Mouse (Mus musculus) liver, embryonic 14.5 days (tissue): ENCODE data around the gene Ccnb2. TPM values are rescaled to one million over a fixed set of nuclear protein-coding genes. Genes with fewer than 3 reads are reported as not detected.
A peak's percentile ranks its signal among the peaks of the same experiment; 100 is the strongest.

Experiments used
- ATAC-seq: fragments of 200-750 bp; cut with Nextera tagmentation; 2 replicates; pipeline ENCODE4 v1.8.0; 2017; ENCODE audit warnings: moderate number of reproducible peaks, mild to moderate bottlenecking, moderate library complexity; ENCODE audit not compliant: insufficient read depth
- DNase-seq, 3 experiments: peaks; one replicate each; pipeline ENCODE4 v3.0.0-alpha.2; 2012 to 2013; ENCODE audit warnings: low read depth in 3 of 3, low spot score in 3 of 3
- H3K27ac ChIP-seq: fragments of 300-500 bp; sonication (generic); 2 replicates; pipeline ENCODE4 v1.5.1; 2014; ENCODE audit warnings: moderate library complexity, mild to moderate bottlenecking, control low read depth, inconsistent platforms
- H3K27me3 ChIP-seq: fragments of 300-500 bp; sonication (generic); 2 replicates; pipeline ENCODE4 v1.6.1; 2014; ENCODE audit warnings: mild to moderate bottlenecking, low read length, moderate library complexity; ENCODE audit not compliant: control insufficient read depth, insufficient read depth
- H3K36me3 ChIP-seq: fragments of 300-500 bp; sonication (generic); replicated peaks from 2 replicates; pipeline ENCODE4 v1.6.1; 2014; ENCODE audit warnings: low read depth; ENCODE audit not compliant: control insufficient read depth, insufficient read depth
- H3K4me1 ChIP-seq, 2 experiments: fragments of 200-500 bp in 1 of 2; fragments of 300-500 bp in 1 of 2; sonication (generic) in 1 of 2; replicated peaks; 2 replicates each; pipeline ENCODE4 v1.6.1; 2012 to 2014; ENCODE audit warnings: antibody characterized with exemption in 1 of 2, inconsistent platforms in 1 of 2, low read length in 1 of 2; ENCODE audit not compliant: control insufficient read depth in 2 of 2, insufficient read depth in 2 of 2
- H3K4me2 ChIP-seq: fragments of 300-500 bp; sonication (generic); 2 replicates; pipeline ENCODE4 v1.6.1; 2014; ENCODE audit warnings: low read depth, mild to moderate bottlenecking, control low read depth, moderate library complexity
- H3K4me3 ChIP-seq, 2 experiments: fragments of 200-500 bp in 1 of 2; fragments of 300-500 bp in 1 of 2; sonication (generic) in 1 of 2; 2 replicates each; pipeline ENCODE4 v1.5.1; 2012 to 2014; ENCODE audit warnings: low read depth in 2 of 2, low read length in 2 of 2, mild to moderate bottlenecking in 2 of 2, control low read depth in 1 of 2, inconsistent platforms in 1 of 2, moderate library complexity in 1 of 2; ENCODE audit not compliant: insufficient read depth in 1 of 2
- H3K9ac ChIP-seq: fragments of 300-500 bp; sonication (generic); replicated peaks from 2 replicates; pipeline ENCODE4 v1.6.1; 2014; ENCODE audit warnings: mild to moderate bottlenecking, control low read depth, moderate library complexity
- H3K9me3 ChIP-seq: fragments of 300-500 bp; sonication (generic); 2 replicates; pipeline ENCODE4 v1.6.1; 2016; ENCODE audit warnings: low read length, mixed read lengths; ENCODE audit not compliant: control insufficient read depth
- CTCF ChIP-seq: IDR thresholded peaks from 2 replicates; pipeline ENCODE4 v1.5.1; 2016; ENCODE audit warnings: antibody characterized with exemption, low read depth, control low read depth
- EP300 ChIP-seq: IDR thresholded peaks from 2 replicates; pipeline ENCODE4 v1.6.1; 2016; ENCODE audit warnings: antibody characterized with exemption, low read depth
- WGBS: fragments of 180-500 bp; shearing (Covaris S2); extraction: QIAGEN DNeasy Blood & Tissue Kit; methylation state at CpG from one replicate; pipeline ENCODE4 v1.1.7; 2014; ENCODE audit not compliant: insufficient replicate concordance; 5-methylcytosine and 5-hydroxymethylcytosine counted together
- polyA plus RNA-seq, 2 experiments: library from polyadenylated mRNA; depleted of rRNA in 1 of 2; stranded (reverse) in 1 of 2; unstranded in 1 of 2; fragments of >200 nt; fragmentation: Nextera tagmentation in 1 of 2; extraction: Ambion mirVana in 1 of 2; gene quantifications; 2 replicates each; pipeline versions ENCODE4 v1.2.1 to v1.2.3; 2012 to 2014

The Ccnb2 gene
- polyA plus RNA-seq, 2 experiments, result 116 to 233 TPM

GRCm38 (mm10) chr9:70384958-70385728 lies 36.2 kb downstream of the Ccnb2 start:
- Histone ChIP-seq H3K9me3 (no peaks in the 10 kb centered on the region), H3K27ac (peak overlapping the region; percentile 12; the same call in 1 of the 2 replicates), H3K4me1 (peaks cover 9 to 20% of the 10 kb centered on the region in 2 experiments), H3K36me3 (no peaks in the 10 kb centered on the region), H3K9ac (peak overlapping the region; percentile 31; the same call in 1 of the 2 replicates), H3K4me3 (no peak overlapping the region), H3K4me2 (peak overlapping the region; percentile 41), H3K27me3 (no peaks in the 10 kb centered on the region)
- no peak for TF ChIP-seq CTCF
- peak; percentile 73 for TF ChIP-seq EP300
- 29% methylated on average over 18 of the region's 18 CpGs for WGBS
- DNase-seq (peak in 2 of 3 experiments; percentile 30 to 34), ATAC-seq (peak; percentile 77; the same call in 1 of the 2 replicates)

- Histone ChIP-seq H3K9ac (no peak overlapping the region), H3K36me3 (no peaks in the 10 kb centered on the region), H3K9me3 (no peaks in the 10 kb centered on the region), H3K4me1 (peaks cover 9 to 20% of the 10 kb centered on the region in 2 experiments), H3K27ac (no peak overlapping the region), H3K27me3 (no peaks in the 10 kb centered on the region), H3K4me2 (no peak overlapping the region; the same call in 1 of the 2 replicates), H3K4me3 (no peak overlapping the region)
- no peak for ATAC-seq
- 67% methylated on average over 4 of the region's 4 CpGs for WGBS
- no peak for DNase-seq
- TF ChIP-seq CTCF (no peak), EP300 (no peak)
These were observed 36.9 kb downstream of the Ccnb2 start for GRCm38 (mm10) chr9:70384494-70384893.

GRCm38 (mm10) chr9:70383750-70384149 lies 37.6 kb downstream of the Ccnb2 start:
- Histone ChIP-seq H3K9ac (no peak overlapping the region), H3K36me3 (no peaks in the 10 kb centered on the region), H3K4me3 (no peak overlapping the region), H3K27ac (no peak overlapping the region), H3K9me3 (no peaks in the 10 kb centered on the region), H3K4me2 (no peak overlapping the region), H3K27me3 (no peaks in the 10 kb centered on the region), H3K4me1 (peaks cover 9 to 20% of the 10 kb centered on the region in 2 experiments)
- TF ChIP-seq EP300, result no peak
- no peak for TF ChIP-seq CTCF
- 59% methylated on average over 10 of the region's 10 CpGs for WGBS
- DNase-seq (no peak), ATAC-seq (no peak)

- DNase-seq (no peak), ATAC-seq (no peak)
- Histone ChIP-seq H3K9ac (no peak overlapping the region), H3K4me1 (peaks cover 9 to 20% of the 10 kb centered on the region in 2 experiments), H3K27me3 (no peaks in the 10 kb centered on the region), H3K4me2 (no peak overlapping the region), H3K27ac (no peak overlapping the region), H3K4me3 (no peak overlapping the region), H3K36me3 (no peaks in the 10 kb centered on the region), H3K9me3 (no peaks in the 10 kb centered on the region)
- TF ChIP-seq EP300 (no peak), CTCF (no peak)
- WGBS, result 27% methylated on average over 12 of the region's 12 CpGs
These were observed 39.3 kb downstream of the Ccnb2 start for GRCm38 (mm10) chr9:70382091-70382490.

GRCm38 (mm10) chr9:70379502-70380467 lies 41.6 kb downstream of the Ccnb2 start:
- H3K36me3 ChIP-seq, result no peaks in the 10 kb centered on the region
- TF ChIP-seq EP300, result no peak
- no peak overlapping the region for H3K27ac ChIP-seq
- no peaks in the 10 kb centered on the region for H3K9me3 ChIP-seq
- peaks cover 0 to 9% of the 10 kb centered on the region in 2 experiments; a peak in 3 of 4 replicates for H3K4me1 ChIP-seq
- no peaks in the 10 kb centered on the region for H3K27me3 ChIP-seq
- no peak overlapping the region for H3K4me3 ChIP-seq
- DNase-seq (no peak), ATAC-seq (no peak)
- WGBS, result 65% methylated on average over 7 of the region's 7 CpGs
- H3K4me2 ChIP-seq, result no peak overlapping the region
- H3K9ac ChIP-seq, result no peak overlapping the region
